Comparison of ENCODE assay signal across 22 mouse cellular contexts in the genomic region with DNA sequence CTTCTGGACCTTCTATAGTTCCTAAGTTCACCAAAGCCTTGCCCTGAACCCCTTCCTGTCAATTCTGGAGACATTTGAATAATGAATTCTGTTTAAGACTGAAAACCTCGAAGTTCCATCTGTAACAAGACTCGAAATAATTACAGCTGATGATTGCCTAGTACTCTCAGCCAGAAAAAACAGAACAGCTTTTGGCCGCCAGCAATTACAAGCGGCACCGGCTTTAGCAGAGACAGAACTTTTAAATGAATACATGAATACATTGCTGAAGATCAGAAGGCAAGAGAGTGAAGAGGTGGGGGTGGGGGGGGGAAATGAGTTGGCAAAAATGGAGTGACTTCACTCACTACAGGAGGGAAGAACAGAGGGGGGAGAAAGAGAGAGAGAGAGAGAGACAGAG.
DNase-seq lines count a peak whose midpoint lies in the region; ATAC-seq and TF ChIP-seq lines count a peak whose summit lies in the region.
"Had no signal": no experiment of that assay in that cellular context is flagged by ENCODE, and none has a peak within 500 bp of the region (broad histone marks: within the 10 kb centered on the region; RNA-seq: fewer than 3 reads in every experiment).

No protein-coding gene starts in this region.

- H3K4me3 ChIP-seq in forebrain, embryonic 16.5 days (replicated peaks; ENCODE audit: low read length): no peak overlapping the region
- no peak overlapping the region for H3K4me3 ChIP-seq in forebrain, embryonic 10.5 days
- H3K4me3 ChIP-seq in left cerebral cortex, adult 2 months: no peak overlapping the region
- no peak overlapping the region for H3K4me3 ChIP-seq in layer of hippocampus, adult 2 months
- H3K4me3 ChIP-seq in kidney, embryonic 14.5 days (ENCODE audit: low read length): no peak overlapping the region
- H3K4me3 ChIP-seq: embryonic facial prominence, embryonic 15.5 days; erythroblast, embryonic 14.5 days; heart, adult 2 months; heart, embryonic 15.5 days; hindbrain, embryonic 13.5 days had no signal

- intact Hi-C loops in left cerebral cortex, postnatal 14 days (cut with DNase I): no loop called here
- intact Hi-C loops in left cerebral cortex, adult 2 months (cut with DNase I): no loop called here

- H3K9ac ChIP-seq in forebrain, embryonic 16.5 days (replicated peaks; ENCODE audit: low read depth, low read length): no peak overlapping the region
- no peak overlapping the region for H3K9ac ChIP-seq in kidney, embryonic 14.5 days (ENCODE audit: low read depth, low read length)
- H3K9ac ChIP-seq: embryonic facial prominence, embryonic 15.5 days; heart, embryonic 15.5 days; hindbrain, embryonic 13.5 days had no signal

- no peaks in the 10 kb centered on the region; the same call in 1 of the 2 replicates for H3K4me1 ChIP-seq in forebrain, embryonic 16.5 days (replicated peaks; ENCODE audit: control insufficient read depth, insufficient read depth, low read length)
- H3K4me1 ChIP-seq in forebrain, embryonic 10.5 days: no peaks in the 10 kb centered on the region
- no peaks in the 10 kb centered on the region for H3K4me1 ChIP-seq in kidney, embryonic 14.5 days (ENCODE audit: control insufficient read depth, insufficient read depth, low read length)
- H3K4me1 ChIP-seq: embryonic facial prominence, embryonic 15.5 days; heart, embryonic 15.5 days; hindbrain, embryonic 13.5 days had no signal

- no peaks in the 10 kb centered on the region for H3K9me3 ChIP-seq in forebrain, embryonic 16.5 days (ENCODE audit: control insufficient read depth, low read length)
- no peaks in the 10 kb centered on the region for H3K9me3 ChIP-seq in forebrain, embryonic 10.5 days
- H3K9me3 ChIP-seq in kidney, embryonic 14.5 days (ENCODE audit: control insufficient read depth, low read length): no peaks in the 10 kb centered on the region
- H3K9me3 ChIP-seq: embryonic facial prominence, embryonic 15.5 days; heart, embryonic 15.5 days; hindbrain, embryonic 13.5 days had no signal

- peak overlapping the region; percentile 43; the same call in 1 of the 2 replicates for H3K27ac ChIP-seq in forebrain, embryonic 16.5 days (ENCODE audit: low read length)
- H3K27ac ChIP-seq in forebrain, embryonic 10.5 days: no peak overlapping the region
- H3K27ac ChIP-seq in left cerebral cortex, adult 2 months: no peak overlapping the region
- peak overlapping the region; percentile 54; the same call in 1 of the 2 replicates for H3K27ac ChIP-seq in layer of hippocampus, adult 2 months
- H3K27ac ChIP-seq in kidney, embryonic 14.5 days (ENCODE audit: low read depth, low read length): no peak overlapping the region
- H3K27ac ChIP-seq: embryonic facial prominence, embryonic 15.5 days; heart, adult 2 months; heart, embryonic 15.5 days; hindbrain, embryonic 13.5 days; hindbrain, postnatal 0 days had no signal

- 29% methylated on average over 5 of the region's 5 CpGs for WGBS in forebrain, embryonic 16.5 days
- WGBS in forebrain, embryonic 10.5 days: 91% methylated on average over 5 of the region's 5 CpGs
- WGBS in kidney, embryonic 14.5 days: 75% methylated on average over 5 of the region's 5 CpGs

- H3K4me2 ChIP-seq in forebrain, embryonic 16.5 days (ENCODE audit: low read length): no peak overlapping the region
- H3K4me2 ChIP-seq in kidney, embryonic 14.5 days (replicated peaks; ENCODE audit: low read depth, low read length): no peak overlapping the region
- H3K4me2 ChIP-seq: embryonic facial prominence, embryonic 15.5 days; heart, embryonic 11.5 days; heart, embryonic 15.5 days; hindbrain, embryonic 13.5 days had no signal

- no peak for TF ChIP-seq CTCF in left cerebral cortex, adult 2 months (IDR thresholded peaks at IDR 0.05)
- no peak for TF ChIP-seq CTCF in layer of hippocampus, adult 2 months (conservative IDR thresholded peaks at IDR 0.05)

- no peak for DNase-seq in forebrain, embryonic 10.5 days (ENCODE audit: extremely low spot score, low spot score)
- peak; percentile 40 to 42 for DNase-seq in left cerebral cortex, postnatal 14 days (ENCODE audit: low spot score in 2 of 2)
- no peak for DNase-seq in left cerebral cortex, adult 2 months (ENCODE audit: extremely low spot score in 1 of 2, low spot score in 2 of 2)
- DNase-seq in brain, adult 2 months (ENCODE audit: low read depth, low spot score): peak; percentile 39
- peak in 1 of 2 experiments; percentile 67 for DNase-seq in layer of hippocampus, adult 2 months (ENCODE audit: low spot score in 2 of 2)
- DNase-seq: adrenal gland, postnatal 10 days; cerebellum, adult 11 months; cerebellum, adult 8-10 months; cerebellum, postnatal 14 days; embryo, embryonic 11 days; gastrocnemius, postnatal 14 days; heart, adult 2 months; heart, postnatal 14 days had no signal

- H3K27me3 ChIP-seq in forebrain, embryonic 16.5 days (replicated peaks; ENCODE audit: control insufficient read depth, insufficient read depth, low read length): no peaks in the 10 kb centered on the region
- no peaks in the 10 kb centered on the region for H3K27me3 ChIP-seq in forebrain, embryonic 10.5 days (ENCODE audit: poor library complexity, severe bottlenecking)
- H3K27me3 ChIP-seq in kidney, embryonic 14.5 days (ENCODE audit: control insufficient read depth, insufficient read depth, low read length): no peaks in the 10 kb centered on the region
- H3K27me3 ChIP-seq: embryonic facial prominence, embryonic 15.5 days; heart, embryonic 15.5 days; hindbrain, embryonic 13.5 days had no signal

- no peaks in the 10 kb centered on the region for H3K36me3 ChIP-seq in forebrain, embryonic 16.5 days (ENCODE audit: control insufficient read depth, insufficient read depth)
- H3K36me3 ChIP-seq in forebrain, embryonic 10.5 days (replicated peaks): no peaks in the 10 kb centered on the region
- H3K36me3 ChIP-seq in kidney, embryonic 14.5 days (ENCODE audit: control insufficient read depth, insufficient read depth, low read length): no peaks in the 10 kb centered on the region
- H3K36me3 ChIP-seq: embryonic facial prominence, embryonic 15.5 days; heart, embryonic 15.5 days; hindbrain, embryonic 13.5 days had no signal

- peak; percentile 55 for ATAC-seq in forebrain, embryonic 16.5 days
- no peak for ATAC-seq in kidney, embryonic 14.5 days (ENCODE audit: low FRiP score, low TSS enrichment)
- no peak for ATAC-seq in frontal cortex, adult (ENCODE audit: low TSS enrichment)
- ATAC-seq: hindbrain, postnatal 0 days had no signal

Comparison
In these comparisons a context has a peak if more than half of its experiments do, and no peak if none do; other contexts are left out.
1. H3K27ac ChIP-seq: peak in forebrain, embryonic 16.5 days (single experiment) and layer of hippocampus, adult 2 months (single experiment); none in forebrain, embryonic 10.5 days (single experiment), left cerebral cortex, adult 2 months (single experiment) and kidney, embryonic 14.5 days (single experiment).
2. DNase-seq: peak in left cerebral cortex, postnatal 14 days (2 of 2) and brain, adult 2 months (single experiment); none in forebrain, embryonic 10.5 days (single experiment) and left cerebral cortex, adult 2 months (0 of 2).